Mouse (Mus musculus): ENCODE measurements around the gene Zbtb20. TPM values are rescaled to one million over a fixed set of nuclear protein-coding genes. Genes with fewer than 3 reads are reported as not detected.

The Zbtb20 gene
- polyA plus RNA-seq, 1 experiment = 4.0 TPM

DNA sequence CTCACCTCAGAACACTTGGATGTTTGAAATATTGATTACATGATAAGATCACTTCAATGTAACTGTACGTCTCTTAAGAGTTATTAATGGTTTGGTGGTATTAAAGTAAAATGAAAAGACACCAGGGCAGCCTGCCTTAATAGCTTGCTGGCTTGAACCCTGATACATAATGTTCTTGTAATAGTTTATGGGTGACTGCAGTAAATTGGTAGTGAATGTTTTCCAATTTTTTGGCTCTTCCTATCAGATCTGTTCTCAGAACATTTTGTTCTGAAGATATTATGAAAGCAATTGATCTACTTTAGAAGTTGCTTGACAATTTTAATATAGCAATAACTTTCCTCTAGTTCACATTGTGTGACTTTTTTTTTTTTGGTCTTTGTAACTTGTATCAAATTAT is 123.2 kb downstream of the Zbtb20 start:
- Histone ChIP-seq H3K4me3 (ENCODE audit: insufficient read depth, poor library complexity, severe bottlenecking) (no peak overlapping the region), H3K36me3 (ENCODE audit: control insufficient read depth, insufficient read depth) (no peaks in the 10 kb centered on the region), H3K27me3 (ENCODE audit: control insufficient read depth, insufficient read depth, insufficient read length) (no peaks in the 10 kb centered on the region), H3ac (ENCODE audit: control insufficient read depth, insufficient read length, low read depth) (no peak overlapping the region), H3K79me2 (ENCODE audit: control insufficient read depth, insufficient read depth) (no peaks in the 10 kb centered on the region), H3K79me3 (ENCODE audit: low read depth) (no peaks in the 10 kb centered on the region)
- no peak for TF ChIP-seq CTCF (IDR thresholded peaks at IDR 0.05; ENCODE audit: control insufficient read depth, insufficient read depth, insufficient read length)
- no peak for TF ChIP-seq MAX (IDR thresholded peaks at IDR 0.05)
- no peak for TF ChIP-seq FOSL1 (IDR thresholded peaks at IDR 0.05; ENCODE audit: insufficient read depth, low read length, poor library complexity, severe bottlenecking)
- no peak for TF ChIP-seq MYOG (IDR thresholded peaks at IDR 0.05; ENCODE audit: control insufficient read depth, extremely low read depth, insufficient read length)
- TF ChIP-seq USF1 (IDR thresholded peaks at IDR 0.05; ENCODE audit: low read depth) = no peak
- no peak for TF ChIP-seq CEBPB (IDR thresholded peaks at IDR 0.05; ENCODE audit: low read depth)
- TF ChIP-seq MYOD1 (IDR thresholded peaks at IDR 0.05; ENCODE audit: control insufficient read depth, insufficient read length, low read depth) = no peak

GRCm38 (mm10) chr16:43026351-43026750 is 150.7 kb downstream of the Zbtb20 start:
- H3ac ChIP-seq (ENCODE audit: control insufficient read depth, insufficient read length, low read depth) = no peak overlapping the region
- TF ChIP-seq CTCF (IDR thresholded peaks at IDR 0.05; ENCODE audit: control insufficient read depth, insufficient read depth, insufficient read length) = no peak
- no peak for TF ChIP-seq MYOG (IDR thresholded peaks at IDR 0.05; ENCODE audit: control insufficient read depth, extremely low read depth, insufficient read length)
- no peak for TF ChIP-seq MYOD1 (IDR thresholded peaks at IDR 0.05; ENCODE audit: control insufficient read depth, insufficient read length, low read depth)
- no peak for TF ChIP-seq MAX (IDR thresholded peaks at IDR 0.05)
- no peak for TF ChIP-seq FOSL1 (IDR thresholded peaks at IDR 0.05; ENCODE audit: insufficient read depth, low read length, poor library complexity, severe bottlenecking)
- TF ChIP-seq USF1 (IDR thresholded peaks at IDR 0.05; ENCODE audit: low read depth) = no peak
- no peak for TF ChIP-seq CEBPB (IDR thresholded peaks at IDR 0.05; ENCODE audit: low read depth)
- no peaks in the 10 kb centered on the region for H3K79me2 ChIP-seq (ENCODE audit: control insufficient read depth, insufficient read depth)
- no peak overlapping the region for H3K4me3 ChIP-seq (ENCODE audit: insufficient read depth, poor library complexity, severe bottlenecking)
- H3K27me3 ChIP-seq (ENCODE audit: control insufficient read depth, insufficient read depth, insufficient read length) = no peaks in the 10 kb centered on the region
- no peaks in the 10 kb centered on the region for H3K79me3 ChIP-seq (ENCODE audit: low read depth)
- H3K36me3 ChIP-seq (ENCODE audit: control insufficient read depth, insufficient read depth) = no peaks in the 10 kb centered on the region

DNA sequence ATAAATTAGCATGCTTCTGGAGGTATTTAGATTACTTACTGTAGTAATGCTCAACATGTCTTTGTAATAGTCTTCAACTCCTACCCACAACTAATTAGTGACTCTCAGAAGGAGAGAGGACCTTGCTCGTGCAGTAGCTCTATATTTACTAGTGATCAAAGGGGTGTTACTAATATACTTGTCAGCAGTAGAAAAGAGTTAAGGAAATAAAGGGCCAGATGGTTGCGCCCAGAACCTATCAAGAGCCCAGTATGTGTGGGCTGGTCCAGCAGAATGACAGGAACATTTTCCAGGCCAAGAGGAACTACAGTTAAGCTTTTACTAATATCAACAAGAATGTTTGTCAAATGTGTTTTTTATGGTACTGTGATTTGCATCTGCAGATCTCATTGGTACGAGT is 153.6 kb downstream of the Zbtb20 start:
- H3K4me3 ChIP-seq (ENCODE audit: insufficient read depth, poor library complexity, severe bottlenecking) = no peak overlapping the region
- no peak overlapping the region for H3ac ChIP-seq (ENCODE audit: control insufficient read depth, insufficient read length, low read depth)
- no peaks in the 10 kb centered on the region for H3K79me2 ChIP-seq (ENCODE audit: control insufficient read depth, insufficient read depth)
- no peaks in the 10 kb centered on the region for H3K36me3 ChIP-seq (ENCODE audit: control insufficient read depth, insufficient read depth)
- no peaks in the 10 kb centered on the region for H3K79me3 ChIP-seq (ENCODE audit: low read depth)
- no peaks in the 10 kb centered on the region for H3K27me3 ChIP-seq (ENCODE audit: control insufficient read depth, insufficient read depth, insufficient read length)
- no peak for TF ChIP-seq MAX (IDR thresholded peaks at IDR 0.05)
- no peak for TF ChIP-seq FOSL1 (IDR thresholded peaks at IDR 0.05; ENCODE audit: insufficient read depth, low read length, poor library complexity, severe bottlenecking)
- no peak for TF ChIP-seq MYOG (IDR thresholded peaks at IDR 0.05; ENCODE audit: control insufficient read depth, extremely low read depth, insufficient read length)

GRCm38 (mm10) chr16:43035709-43036108 is 160.0 kb downstream of the Zbtb20 start:
- Histone ChIP-seq H3K79me3 (ENCODE audit: low read depth) (no peaks in the 10 kb centered on the region), H3ac (ENCODE audit: control insufficient read depth, insufficient read length, low read depth) (no peak overlapping the region), H3K36me3 (ENCODE audit: control insufficient read depth, insufficient read depth) (no peaks in the 10 kb centered on the region), H3K27me3 (ENCODE audit: control insufficient read depth, insufficient read depth, insufficient read length) (no peaks in the 10 kb centered on the region), H3K4me3 (ENCODE audit: insufficient read depth, poor library complexity, severe bottlenecking) (no peak overlapping the region), H3K79me2 (ENCODE audit: control insufficient read depth, insufficient read depth) (no peaks in the 10 kb centered on the region)
- TF ChIP-seq MAX (IDR thresholded peaks at IDR 0.05) = no peak
- TF ChIP-seq CEBPB (IDR thresholded peaks at IDR 0.05; ENCODE audit: low read depth) = no peak
- TF ChIP-seq MYOD1 (IDR thresholded peaks at IDR 0.05; ENCODE audit: control insufficient read depth, insufficient read length, low read depth) = no peak
- no peak for TF ChIP-seq FOSL1 (IDR thresholded peaks at IDR 0.05; ENCODE audit: insufficient read depth, low read length, poor library complexity, severe bottlenecking)
- no peak for TF ChIP-seq CTCF (IDR thresholded peaks at IDR 0.05; ENCODE audit: control insufficient read depth, insufficient read depth, insufficient read length)
- TF ChIP-seq MYOG (IDR thresholded peaks at IDR 0.05; ENCODE audit: control insufficient read depth, extremely low read depth, insufficient read length) = no peak
- TF ChIP-seq USF1 (IDR thresholded peaks at IDR 0.05; ENCODE audit: low read depth) = no peak

GRCm38 (mm10) chr16:43036510-43036909 is 160.8 kb downstream of the Zbtb20 start:
- TF ChIP-seq MYOD1 (IDR thresholded peaks at IDR 0.05; ENCODE audit: control insufficient read depth, insufficient read length, low read depth) (no peak), CEBPB (IDR thresholded peaks at IDR 0.05; ENCODE audit: low read depth) (no peak), MAX (IDR thresholded peaks at IDR 0.05) (no peak), FOSL1 (IDR thresholded peaks at IDR 0.05; ENCODE audit: insufficient read depth, low read length, poor library complexity, severe bottlenecking) (no peak), MYOG (IDR thresholded peaks at IDR 0.05; ENCODE audit: control insufficient read depth, extremely low read depth, insufficient read length) (no peak), CTCF (IDR thresholded peaks at IDR 0.05; ENCODE audit: control insufficient read depth, insufficient read depth, insufficient read length) (no peak), USF1 (IDR thresholded peaks at IDR 0.05; ENCODE audit: low read depth) (no peak)
- no peaks in the 10 kb centered on the region for H3K79me3 ChIP-seq (ENCODE audit: low read depth)

DNA sequence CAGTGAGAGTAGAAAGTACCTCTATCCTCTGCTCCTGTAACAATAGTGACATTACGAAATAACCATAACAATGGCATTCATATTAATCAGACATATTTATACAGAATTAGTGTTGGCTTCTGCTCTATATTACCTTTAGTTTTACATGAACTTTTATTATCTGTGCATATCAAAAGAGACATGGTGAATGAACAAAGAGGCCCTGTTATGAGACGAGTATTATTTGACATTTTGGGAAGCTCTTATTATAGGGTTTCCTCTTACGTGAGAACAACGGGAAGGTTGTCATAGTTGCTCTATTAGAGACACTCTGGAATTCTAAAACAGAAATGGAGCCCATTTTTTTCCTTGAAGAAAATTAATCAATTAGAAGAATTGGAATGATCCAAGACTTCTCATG is 161.6 kb downstream of the Zbtb20 start:
- Histone ChIP-seq H3K79me2 (ENCODE audit: control insufficient read depth, insufficient read depth) (no peaks in the 10 kb centered on the region), H3K4me3 (ENCODE audit: insufficient read depth, poor library complexity, severe bottlenecking) (no peak overlapping the region), H3K27me3 (ENCODE audit: control insufficient read depth, insufficient read depth, insufficient read length) (no peaks in the 10 kb centered on the region), H3K36me3 (ENCODE audit: control insufficient read depth, insufficient read depth) (no peaks in the 10 kb centered on the region), H3K79me3 (ENCODE audit: low read depth) (no peaks in the 10 kb centered on the region), H3ac (ENCODE audit: control insufficient read depth, insufficient read length, low read depth) (no peak overlapping the region)
- TF ChIP-seq MYOG (IDR thresholded peaks at IDR 0.05; ENCODE audit: control insufficient read depth, extremely low read depth, insufficient read length) (no peak), MYOD1 (IDR thresholded peaks at IDR 0.05; ENCODE audit: control insufficient read depth, insufficient read length, low read depth) (no peak), CTCF (IDR thresholded peaks at IDR 0.05; ENCODE audit: control insufficient read depth, insufficient read depth, insufficient read length) (no peak), MAX (IDR thresholded peaks at IDR 0.05) (no peak), USF1 (IDR thresholded peaks at IDR 0.05; ENCODE audit: low read depth) (no peak), FOSL1 (IDR thresholded peaks at IDR 0.05; ENCODE audit: insufficient read depth, low read length, poor library complexity, severe bottlenecking) (no peak)

More at GRCm38 (mm10) chr16:43036510-43036909, 160.8 kb downstream of the Zbtb20 start:
- H3K4me3 ChIP-seq (ENCODE audit: insufficient read depth, poor library complexity, severe bottlenecking) = no peak overlapping the region
- H3K27me3 ChIP-seq (ENCODE audit: control insufficient read depth, insufficient read depth, insufficient read length) = no peaks in the 10 kb centered on the region
- no peak overlapping the region for H3ac ChIP-seq (ENCODE audit: control insufficient read depth, insufficient read length, low read depth)
- no peaks in the 10 kb centered on the region for H3K36me3 ChIP-seq (ENCODE audit: control insufficient read depth, insufficient read depth)
- H3K79me2 ChIP-seq (ENCODE audit: control insufficient read depth, insufficient read depth) = no peaks in the 10 kb centered on the region

All from C2C12 (cell line).